Mouse (Mus musculus): ENCODE measurements around the gene Map3k10.

GRCm38 (mm10) chr7:27646516-27646915, 27.9 kb downstream of the Map3k10 start:
- no peak for TF ChIP-seq CTCF (IDR thresholded peaks at IDR 0.05; ENCODE audit: low read depth)
- TF ChIP-seq EP300 (IDR thresholded peaks at IDR 0.05; ENCODE audit: low read depth): no peak

Measured in liver, postnatal 0 days (tissue).